Mouse (Mus musculus) E14TG2a.4 (cell line): Measurements from ENCODE around the gene Ndufb3.

Experiments
- CTCF ChIP-seq: conservative IDR thresholded peaks from 2 replicates; pipeline ENCODE4 v1.5.1; 2014; ENCODE audit warnings: low read length
- NANOG ChIP-seq: IDR thresholded peaks from 2 replicates; pipeline ENCODE4 v1.6.1; 2014; ENCODE audit warnings: borderline replicate concordance, low read length, mixed read lengths
- POU5F1 ChIP-seq: IDR thresholded peaks from 2 replicates; pipeline ENCODE4 v1.6.1; 2014; ENCODE audit warnings: low read length, borderline replicate concordance

- TF ChIP-seq CTCF (no peak), NANOG (no peak), POU5F1 (no peak)
Measured at GRCm38 (mm10) chr1:58614424-58614823, 28.2 kb downstream of the Ndufb3 start.
